Mouse (Mus musculus): ENCODE data around the gene Ift122. TPM values are rescaled to one million over a fixed set of nuclear protein-coding genes. Genes with fewer than 3 reads are reported as not detected.

Gene Ift122
- polyA plus RNA-seq, 1 experiment from 2014 or later: 2.7 TPM

DNA sequence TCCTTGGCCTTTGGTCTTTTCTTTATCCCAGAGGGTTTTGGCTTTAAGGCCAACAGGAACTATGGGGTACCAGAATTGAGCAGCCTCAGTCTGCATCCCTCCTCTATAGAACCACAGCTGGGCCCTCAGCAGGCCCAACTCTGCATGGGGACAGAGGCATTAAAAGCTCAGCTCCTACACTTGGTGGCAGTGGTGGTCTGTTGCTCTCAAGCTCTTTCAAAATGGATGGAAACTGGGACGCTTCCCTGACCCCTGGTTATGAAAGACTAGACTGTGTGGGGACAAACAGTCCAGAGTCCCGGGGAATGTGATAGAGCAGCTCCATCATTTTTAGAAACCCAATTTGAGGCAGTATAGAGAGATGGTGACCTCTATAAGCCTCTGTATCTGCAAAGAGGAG lies 84.7 kb downstream of the Ift122 start:
- WGBS (ENCODE audit: insufficient replicate concordance): 57% methylated on average over 2 of the region's 2 CpGs
- no peak for ATAC-seq (ENCODE audit: low read depth)
- no peak overlapping the region for H3K4me2 ChIP-seq (ENCODE audit: low read depth, low read length)

DNA sequence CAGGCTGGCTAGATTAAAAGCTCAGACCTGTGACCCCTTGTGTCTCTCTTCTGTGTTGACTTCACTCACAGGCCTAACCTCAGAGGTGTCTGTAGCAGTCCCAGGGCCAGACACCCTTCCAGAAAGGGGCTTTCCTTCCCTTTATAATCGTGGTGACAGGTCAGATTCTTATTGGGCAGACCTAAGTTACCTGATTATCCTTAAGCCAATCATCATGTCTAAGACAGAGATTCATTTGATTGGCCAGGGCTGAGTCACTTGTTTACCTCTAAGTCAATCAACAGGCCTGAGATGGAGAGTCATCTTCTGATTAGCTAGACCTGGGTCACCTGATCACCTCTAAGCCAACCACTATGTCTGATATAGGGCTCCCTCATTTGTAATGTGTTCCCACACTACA lies 85.5 kb downstream of the Ift122 start:
- no peaks in the 10 kb centered on the region for H3K27me3 ChIP-seq (ENCODE audit: control insufficient read depth, insufficient read depth, low read depth, low read length)
- H3K4me1 ChIP-seq (ENCODE audit: control insufficient read depth, low read depth, low read length): peaks cover 5% of the 10 kb centered on the region; the same call in 1 of the 2 replicates
- 43% methylated on average over 1 of the region's 1 CpGs for whole genome bisulfite sequencing (ENCODE audit: insufficient replicate concordance)
- H3K4me2 ChIP-seq (ENCODE audit: low read depth, low read length): no peak overlapping the region
- no peak overlapping the region for H3K27ac ChIP-seq (ENCODE audit: low read length)
- H3K36me3 ChIP-seq (ENCODE audit: control insufficient read depth, insufficient read depth): no peaks in the 10 kb centered on the region
- no peak for ATAC-seq (ENCODE audit: low read depth)
- H3K4me3 ChIP-seq (ENCODE audit: low read depth, low read length): no peak overlapping the region
- H3K9ac ChIP-seq (ENCODE audit: low read depth, low read length): no peak overlapping the region
- H3K9me3 ChIP-seq (replicated peaks; ENCODE audit: control insufficient read depth, low read length): no peaks in the 10 kb centered on the region

More for the DNA sequence above, 84.7 kb downstream of the Ift122 start:
- Histone ChIP-seq H3K4me1 (ENCODE audit: control insufficient read depth, low read depth, low read length) (peaks cover 5% of the 10 kb centered on the region; the same call in 1 of the 2 replicates), H3K36me3 (ENCODE audit: control insufficient read depth, insufficient read depth) (no peaks in the 10 kb centered on the region), H3K4me3 (ENCODE audit: low read depth, low read length) (no peak overlapping the region), H3K27ac (ENCODE audit: low read length) (no peak overlapping the region), H3K9me3 (replicated peaks; ENCODE audit: control insufficient read depth, low read length) (no peaks in the 10 kb centered on the region), H3K27me3 (ENCODE audit: control insufficient read depth, insufficient read depth, low read depth, low read length) (no peaks in the 10 kb centered on the region), H3K9ac (ENCODE audit: low read depth, low read length) (no peak overlapping the region)

DNA sequence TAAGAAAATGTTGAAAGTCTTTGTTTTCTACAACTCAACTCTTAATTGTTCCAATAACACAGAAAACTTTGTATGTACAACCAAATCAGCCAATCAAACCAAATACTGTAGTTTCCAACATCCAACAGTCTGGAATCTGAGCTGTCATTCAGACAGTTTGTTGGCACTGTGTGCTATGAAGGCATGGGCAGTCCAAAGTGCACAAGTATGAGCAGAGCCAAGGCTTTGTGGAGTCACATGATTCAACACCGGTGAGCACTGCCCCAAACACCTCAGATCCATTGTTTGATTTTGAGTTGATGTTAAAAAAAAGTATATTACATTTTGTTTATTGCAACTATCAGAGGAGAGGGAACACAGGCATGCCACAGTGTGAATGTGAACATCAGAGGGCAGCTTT lies 87.3 kb downstream of the Ift122 start:
- peak; percentile 68 for ATAC-seq (ENCODE audit: low read depth)
- Histone ChIP-seq H3K4me3 (ENCODE audit: low read depth, low read length) (no peak overlapping the region), H3K4me1 (ENCODE audit: control insufficient read depth, low read depth, low read length) (peaks cover 5% of the 10 kb centered on the region; the same call in 1 of the 2 replicates), H3K4me2 (ENCODE audit: low read depth, low read length) (no peak overlapping the region), H3K9me3 (replicated peaks; ENCODE audit: control insufficient read depth, low read length) (no peaks in the 10 kb centered on the region), H3K27ac (ENCODE audit: low read length) (no peak overlapping the region), H3K27me3 (ENCODE audit: control insufficient read depth, insufficient read depth, low read depth, low read length) (no peaks in the 10 kb centered on the region), H3K9ac (ENCODE audit: low read depth, low read length) (no peak overlapping the region), H3K36me3 (ENCODE audit: control insufficient read depth, insufficient read depth) (no peaks in the 10 kb centered on the region)
- 64% methylated on average over 1 of the region's 1 CpGs for WGBS (ENCODE audit: insufficient replicate concordance)

DNA sequence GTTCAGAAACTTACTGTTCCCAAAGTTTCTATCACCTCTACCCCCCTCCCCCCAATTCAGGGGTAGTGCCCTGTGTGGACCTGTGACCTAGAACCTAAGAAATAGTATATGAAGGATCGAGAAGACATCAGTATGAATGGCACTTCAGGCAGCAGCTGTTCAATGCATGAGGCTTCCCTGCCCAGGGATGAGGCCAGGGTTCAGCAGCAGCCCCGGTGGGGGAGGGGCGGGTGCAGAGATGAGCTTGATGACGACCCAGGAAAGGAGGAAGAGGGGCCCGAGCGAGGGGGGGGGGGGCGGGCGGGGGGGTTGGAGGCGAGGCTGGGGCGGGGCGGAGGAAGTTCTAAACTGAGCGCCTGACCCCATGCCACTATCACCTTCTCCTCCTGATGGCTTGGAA lies 87.9 kb downstream of the Ift122 start:
- Histone ChIP-seq H3K4me2 (ENCODE audit: low read depth, low read length) (no peak overlapping the region), H3K9ac (ENCODE audit: low read depth, low read length) (no peak overlapping the region), H3K4me3 (ENCODE audit: low read depth, low read length) (no peak overlapping the region), H3K27ac (ENCODE audit: low read length) (no peak overlapping the region), H3K36me3 (ENCODE audit: control insufficient read depth, insufficient read depth) (no peaks in the 10 kb centered on the region), H3K27me3 (ENCODE audit: control insufficient read depth, insufficient read depth, low read depth, low read length) (no peaks in the 10 kb centered on the region), H3K4me1 (ENCODE audit: control insufficient read depth, low read depth, low read length) (peaks cover 5% of the 10 kb centered on the region; the same call in 1 of the 2 replicates), H3K9me3 (replicated peaks; ENCODE audit: control insufficient read depth, low read length) (no peaks in the 10 kb centered on the region)
- 3% methylated on average over 6 of the region's 12 CpGs for WGBS (ENCODE audit: insufficient replicate concordance)
- 0 out of 2 replicates have a peak, but pooled peaks have one; percentile 27 for ATAC-seq (ENCODE audit: low read depth)

DNA sequence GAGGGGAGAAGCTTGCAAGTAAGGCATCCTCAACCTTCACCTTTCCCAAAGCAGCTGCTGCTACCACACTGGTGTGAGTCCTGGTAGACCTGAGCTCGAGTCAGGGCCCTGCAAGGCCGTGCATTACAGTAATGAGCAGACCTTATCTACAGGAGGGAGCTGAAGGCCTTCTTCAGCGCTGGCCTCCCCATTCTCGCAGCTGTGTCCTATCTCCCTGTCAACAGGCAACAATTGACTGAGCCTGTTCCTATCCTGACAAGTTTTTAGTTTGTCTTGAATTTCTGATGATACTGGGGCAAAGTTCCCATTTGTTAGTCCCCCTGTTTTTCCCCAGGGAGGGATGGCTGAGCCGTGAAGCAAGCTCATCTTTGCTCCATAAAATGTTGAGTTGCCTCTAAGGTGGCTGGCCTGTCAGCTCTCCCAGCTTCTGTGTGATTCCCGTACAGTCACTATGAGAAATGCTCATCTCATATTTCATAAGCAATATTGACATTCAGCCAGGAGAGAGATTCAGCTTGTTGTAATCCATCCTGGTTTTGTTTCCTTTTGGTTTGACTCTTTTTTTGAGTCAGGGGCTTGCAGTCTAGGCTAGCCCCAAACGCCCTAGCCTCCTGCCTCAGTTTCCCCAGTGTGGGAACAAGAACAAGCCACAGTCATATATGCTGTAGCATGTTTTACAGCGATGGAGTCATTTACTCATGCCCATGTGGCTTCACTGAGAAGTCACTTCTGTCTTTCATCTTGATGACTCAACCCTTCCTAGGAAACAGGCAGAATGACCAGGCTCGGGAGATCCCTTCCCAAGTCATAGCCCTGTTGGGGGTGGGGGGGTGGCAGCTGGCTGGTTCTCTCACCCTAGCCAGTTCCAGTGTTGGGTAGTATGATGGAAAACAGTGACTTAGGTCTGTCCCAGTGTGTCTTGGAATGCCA lies 90.5 kb downstream of the Ift122 start:
- Histone ChIP-seq H3K4me2 (ENCODE audit: low read depth, low read length) (no peak overlapping the region), H3K9ac (ENCODE audit: low read depth, low read length) (no peak overlapping the region), H3K27me3 (ENCODE audit: control insufficient read depth, insufficient read depth, low read depth, low read length) (no peaks in the 10 kb centered on the region), H3K27ac (ENCODE audit: low read length) (no peak overlapping the region), H3K4me3 (ENCODE audit: low read depth, low read length) (no peak overlapping the region), H3K36me3 (ENCODE audit: control insufficient read depth, insufficient read depth) (no peaks in the 10 kb centered on the region), H3K9me3 (replicated peaks; ENCODE audit: control insufficient read depth, low read length) (no peaks in the 10 kb centered on the region), H3K4me1 (ENCODE audit: control insufficient read depth, low read depth, low read length) (peaks cover 5% of the 10 kb centered on the region; the same call in 1 of the 2 replicates)
- ATAC-seq (ENCODE audit: low read depth): no peak
- WGBS (ENCODE audit: insufficient replicate concordance): 37% methylated on average over 9 of the region's 9 CpGs

DNA sequence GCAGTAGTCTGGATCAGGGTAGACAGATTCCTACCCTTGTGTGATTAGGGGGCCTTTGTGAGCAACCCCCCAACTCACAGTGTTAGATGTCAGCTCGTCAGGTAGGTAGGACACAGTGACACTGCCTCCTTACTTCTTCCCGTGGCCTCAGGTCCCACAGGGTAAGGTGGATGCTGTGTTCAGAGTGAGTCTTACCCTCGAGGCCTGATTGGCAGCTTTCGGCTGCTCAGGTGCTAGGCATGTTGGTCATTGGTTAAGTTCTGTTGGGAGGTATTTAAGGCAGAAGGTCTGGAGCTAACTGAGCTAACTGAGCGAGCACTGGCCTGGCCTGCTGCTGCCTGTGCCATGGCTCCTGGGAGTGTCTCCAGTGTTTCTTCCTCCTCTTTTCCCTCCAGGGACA lies 91.4 kb downstream of the Ift122 start, which contains the start of gene H1foo:
H1foo (plus strand) TSS at position 301 of the 400 bp plus-strand sequence.
- Histone ChIP-seq H3K9ac (ENCODE audit: low read depth, low read length) (no peak within 1 kb of the TSS), H3K9me3 (replicated peaks; ENCODE audit: control insufficient read depth, low read length) (no peaks in the 10 kb centered on the region), H3K4me3 (ENCODE audit: low read depth, low read length) (no peak within 1 kb of the TSS), H3K27me3 (ENCODE audit: control insufficient read depth, insufficient read depth, low read depth, low read length) (no peaks in the 10 kb centered on the region), H3K4me2 (ENCODE audit: low read depth, low read length) (no peak within 1 kb of the TSS), H3K4me1 (ENCODE audit: control insufficient read depth, low read depth, low read length) (peaks cover 5% of the 10 kb centered on the region; the same call in 1 of the 2 replicates), H3K36me3 (ENCODE audit: control insufficient read depth, insufficient read depth) (no peaks in the 10 kb centered on the region), H3K27ac (ENCODE audit: low read length) (no peak within 1 kb of the TSS)
- ATAC-seq (ENCODE audit: low read depth): no peak
- WGBS (ENCODE audit: insufficient replicate concordance): 64% methylated on average over 5 of the region's 5 CpGs

DNA sequence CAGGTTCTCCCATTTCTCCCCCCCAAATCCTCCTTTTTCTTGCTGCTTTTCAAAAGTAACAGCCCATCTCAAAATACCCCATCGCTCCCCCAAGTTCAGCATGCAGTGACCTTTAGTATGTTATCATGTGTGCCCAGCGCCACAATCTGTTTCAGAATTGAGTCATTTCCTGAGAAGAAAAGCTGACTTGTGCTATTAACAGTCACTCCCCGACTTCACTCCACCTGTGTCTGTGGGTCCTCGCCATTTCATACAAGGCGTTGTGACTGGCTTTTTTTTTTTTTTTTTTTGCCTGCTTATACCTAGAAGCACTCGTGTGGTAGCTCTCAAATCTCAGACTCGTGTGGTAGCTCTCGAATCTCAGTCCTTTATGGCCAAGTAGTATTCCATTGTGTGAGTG lies 92.4 kb downstream of the Ift122 start:
- Histone ChIP-seq H3K27ac (ENCODE audit: low read length) (no peak overlapping the region), H3K4me2 (ENCODE audit: low read depth, low read length) (no peak overlapping the region), H3K9ac (ENCODE audit: low read depth, low read length) (no peak overlapping the region), H3K27me3 (ENCODE audit: control insufficient read depth, insufficient read depth, low read depth, low read length) (no peaks in the 10 kb centered on the region), H3K36me3 (ENCODE audit: control insufficient read depth, insufficient read depth) (no peaks in the 10 kb centered on the region), H3K4me1 (ENCODE audit: control insufficient read depth, low read depth, low read length) (peaks cover 4% of the 10 kb centered on the region; the same call in 1 of the 2 replicates), H3K4me3 (ENCODE audit: low read depth, low read length) (no peak overlapping the region), H3K9me3 (replicated peaks; ENCODE audit: control insufficient read depth, low read length) (no peaks in the 10 kb centered on the region)
- 27% methylated on average over 8 of the region's 8 CpGs for WGBS (ENCODE audit: insufficient replicate concordance)
- no peak for ATAC-seq (ENCODE audit: low read depth)

DNA sequence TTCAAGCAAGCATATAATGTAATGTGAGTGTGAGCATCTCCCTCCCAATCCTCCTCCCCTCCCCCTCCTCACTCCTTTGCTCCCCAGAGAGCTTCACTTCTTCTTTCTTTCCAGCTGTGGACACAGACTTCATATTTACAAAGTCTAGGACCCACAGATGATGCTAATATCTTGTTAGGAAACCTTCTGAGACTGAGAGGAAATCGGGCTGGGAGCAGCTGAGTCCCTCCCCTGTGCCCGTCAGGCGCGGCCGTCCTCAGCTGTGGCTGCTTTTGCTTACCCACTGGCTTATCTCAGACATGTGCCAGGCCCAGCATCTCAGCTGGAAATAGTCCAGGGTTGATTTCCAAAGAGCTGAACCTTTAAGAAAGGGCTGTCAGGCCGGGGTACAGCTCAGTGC lies 93.1 kb downstream of the Ift122 start:
- no peaks in the 10 kb centered on the region for H3K9me3 ChIP-seq (replicated peaks; ENCODE audit: control insufficient read depth, low read length)
- H3K4me1 ChIP-seq (ENCODE audit: control insufficient read depth, low read depth, low read length): no peaks in the 10 kb centered on the region; the same call in 1 of the 2 replicates
- no peak overlapping the region for H3K9ac ChIP-seq (ENCODE audit: low read depth, low read length)
- H3K27me3 ChIP-seq (ENCODE audit: control insufficient read depth, insufficient read depth, low read depth, low read length): no peaks in the 10 kb centered on the region
- no peak overlapping the region for H3K4me3 ChIP-seq (ENCODE audit: low read depth, low read length)
- no peak for ATAC-seq (ENCODE audit: low read depth)
- no peaks in the 10 kb centered on the region for H3K36me3 ChIP-seq (ENCODE audit: control insufficient read depth, insufficient read depth)
- no peak overlapping the region for H3K4me2 ChIP-seq (ENCODE audit: low read depth, low read length)
- 18% methylated on average over 6 of the region's 6 CpGs for WGBS (ENCODE audit: insufficient replicate concordance)
- H3K27ac ChIP-seq (ENCODE audit: low read length): no peak overlapping the region

DNA sequence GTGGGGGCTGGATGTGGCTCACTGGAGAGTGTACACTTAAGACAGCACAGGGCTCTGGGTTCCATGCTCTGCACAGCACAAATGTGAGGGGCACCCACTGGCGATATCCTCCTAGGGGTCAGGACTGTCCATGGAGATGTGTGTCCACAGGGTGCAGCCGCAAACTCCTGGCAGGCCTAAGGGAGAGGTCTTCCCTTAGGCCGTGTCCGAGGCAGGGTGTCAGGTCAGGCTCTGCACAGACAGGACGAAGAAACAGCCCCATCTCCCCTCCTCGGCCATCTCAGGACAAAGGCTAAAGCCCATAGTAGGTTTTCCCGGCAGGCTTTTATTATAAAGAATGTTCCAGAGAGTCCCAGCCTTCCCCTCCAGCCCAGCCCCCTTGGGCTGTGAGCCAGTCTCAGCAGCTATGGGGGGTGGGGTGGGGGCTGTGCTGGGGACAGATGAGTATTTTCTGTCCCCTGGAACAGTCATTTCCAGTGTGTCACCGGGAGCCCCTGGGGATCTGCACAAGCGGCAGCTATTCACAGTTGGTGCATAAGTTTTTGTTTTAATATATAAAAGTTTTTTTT lies 101.3 kb downstream of the Ift122 start:
- no peak for ATAC-seq (ENCODE audit: low read depth)
- no peak overlapping the region for H3K27ac ChIP-seq (ENCODE audit: low read length)
- 74% methylated on average over 9 of the region's 9 CpGs for WGBS (ENCODE audit: insufficient replicate concordance)

More for the DNA sequence above, 101.3 kb downstream of the Ift122 start:
- no peaks in the 10 kb centered on the region for H3K9me3 ChIP-seq (replicated peaks; ENCODE audit: control insufficient read depth, low read length)
- H3K4me2 ChIP-seq (ENCODE audit: low read depth, low read length): no peak overlapping the region
- no peak overlapping the region for H3K9ac ChIP-seq (ENCODE audit: low read depth, low read length)
- H3K27me3 ChIP-seq (ENCODE audit: control insufficient read depth, insufficient read depth, low read depth, low read length): no peaks in the 10 kb centered on the region
- H3K4me3 ChIP-seq (ENCODE audit: low read depth, low read length): no peak overlapping the region
- no peaks in the 10 kb centered on the region; the same call in 1 of the 2 replicates for H3K36me3 ChIP-seq (ENCODE audit: control insufficient read depth, insufficient read depth)
- peaks cover 4% of the 10 kb centered on the region; the same call in 1 of the 2 replicates for H3K4me1 ChIP-seq (ENCODE audit: control insufficient read depth, low read depth, low read length)

Measured in liver, embryonic 16.5 days (tissue).